Mouse (Mus musculus) ovary, postnatal 10 days (tissue): ENCODE results near the gene Arhgap15.

Experiments used
- DNase-seq: peaks from one replicate; pipeline ENCODE4 v3.0.0; 2022; ENCODE audit warnings: low spot score

Gene Arhgap15

DNA sequence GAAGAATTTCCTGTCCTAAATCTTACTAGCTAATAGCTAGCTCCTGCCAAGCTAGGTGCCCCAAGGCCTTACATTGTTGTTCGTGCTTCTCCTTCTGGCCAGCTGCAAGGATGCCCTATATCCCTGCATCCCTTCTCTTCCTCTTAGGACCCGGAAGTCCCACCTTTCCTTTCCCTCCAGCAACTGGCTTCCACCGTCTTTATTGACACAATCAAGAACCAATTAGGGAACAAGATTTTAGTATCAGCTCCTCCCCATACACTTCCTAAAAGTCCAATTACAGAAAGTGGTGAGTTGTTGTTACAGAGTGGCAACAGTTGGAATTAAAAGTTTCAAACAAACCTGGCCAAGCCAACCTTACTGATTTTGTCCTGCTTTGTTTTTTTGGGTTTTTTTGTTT is 183.1 kb downstream of the Arhgap15 start:
- no peak for DNase-seq

DNA sequence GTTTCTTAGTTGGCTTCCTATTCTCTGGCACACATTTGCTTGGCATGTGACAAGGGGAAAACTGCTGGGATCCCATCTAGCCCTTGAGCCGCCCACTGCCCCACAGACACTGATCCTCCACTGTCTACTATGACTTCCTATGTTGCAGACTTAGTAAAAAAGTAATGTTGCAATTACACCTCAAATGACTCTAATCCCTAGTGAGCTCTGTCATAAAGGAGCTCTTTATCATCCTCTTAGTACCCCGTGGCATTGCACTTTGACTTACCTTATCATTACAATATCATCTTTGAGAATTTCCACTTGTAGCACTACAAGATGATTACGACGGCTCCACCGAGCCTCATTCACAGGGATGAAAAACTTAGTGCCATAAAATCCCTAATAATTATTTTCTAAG is 190.6 kb downstream of the Arhgap15 start:
- no peak for DNase-seq

GRCm38 (mm10) chr2:43945679-43946078 is 197.1 kb downstream of the Arhgap15 start:
- no peak for DNase-seq

DNA sequence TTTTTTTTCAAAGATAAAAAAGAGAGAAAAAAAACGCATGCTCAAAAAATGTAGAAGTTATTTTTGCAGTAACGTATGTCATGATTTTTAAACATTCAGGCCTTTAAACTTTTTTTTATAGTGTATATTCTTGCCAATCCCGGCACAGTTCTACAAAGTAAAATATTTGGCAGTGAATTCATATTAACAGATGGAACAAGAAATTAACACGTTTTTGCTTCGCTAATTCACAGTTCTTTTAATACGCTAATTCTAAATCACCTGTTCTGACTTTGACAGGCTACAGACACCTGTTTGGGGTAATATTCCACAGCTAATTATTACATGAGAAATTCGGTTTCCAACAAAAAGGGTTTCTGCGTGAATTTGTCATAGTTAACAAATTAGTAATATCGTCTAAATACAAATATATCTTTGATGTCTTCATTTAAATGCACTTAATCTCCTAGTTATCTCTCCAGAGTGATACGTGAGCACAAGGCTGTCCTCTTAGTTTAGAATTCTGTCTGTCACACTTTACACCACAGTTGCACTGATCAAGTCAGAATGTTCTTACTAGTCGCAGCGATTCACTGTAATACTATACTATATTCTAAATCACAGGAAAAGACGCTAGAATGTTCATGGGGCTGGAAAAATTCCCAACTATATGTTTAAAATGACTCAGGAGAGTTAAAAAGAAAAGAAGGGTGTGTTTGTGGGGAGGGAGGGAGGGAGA is 201.3 kb downstream of the Arhgap15 start:
- DNase-seq: no peak

GRCm38 (mm10) chr2:43950741-43951140 is 202.1 kb downstream of the Arhgap15 start:
- DNase-seq: no peak

DNA sequence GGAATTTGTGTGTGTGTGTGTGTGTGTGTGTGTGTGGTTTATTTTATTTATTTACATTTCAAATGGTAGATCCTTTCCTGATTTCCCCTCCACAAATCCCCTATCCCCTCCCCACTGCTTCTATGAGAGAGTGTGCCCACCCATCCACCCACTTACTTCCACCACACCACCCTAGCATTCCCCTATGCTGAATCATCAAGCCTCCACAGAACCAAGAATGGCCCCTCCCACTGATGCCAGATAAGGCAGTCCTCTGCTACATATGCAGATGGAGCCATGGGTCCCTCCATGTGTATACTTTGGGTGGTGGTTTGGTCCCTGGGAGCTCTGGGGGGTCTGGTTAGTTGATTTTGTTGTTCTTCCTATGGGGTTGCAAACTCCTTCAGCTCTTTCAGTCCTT is 210.6 kb downstream of the Arhgap15 start:
- no peak for DNase-seq

- DNase-seq: no peak
These were observed 213.8 kb downstream of the Arhgap15 start for GRCm38 (mm10) chr2:43962466-43962865.

- no peak for DNase-seq
These were observed 220.0 kb downstream of the Arhgap15 start for GRCm38 (mm10) chr2:43968581-43968980.

GRCm38 (mm10) chr2:43977732-43978131 is 229.1 kb downstream of the Arhgap15 start:
- no peak for DNase-seq

- DNase-seq: no peak
These were observed 229.8 kb downstream of the Arhgap15 start for GRCm38 (mm10) chr2:43978177-43979013.

DNA sequence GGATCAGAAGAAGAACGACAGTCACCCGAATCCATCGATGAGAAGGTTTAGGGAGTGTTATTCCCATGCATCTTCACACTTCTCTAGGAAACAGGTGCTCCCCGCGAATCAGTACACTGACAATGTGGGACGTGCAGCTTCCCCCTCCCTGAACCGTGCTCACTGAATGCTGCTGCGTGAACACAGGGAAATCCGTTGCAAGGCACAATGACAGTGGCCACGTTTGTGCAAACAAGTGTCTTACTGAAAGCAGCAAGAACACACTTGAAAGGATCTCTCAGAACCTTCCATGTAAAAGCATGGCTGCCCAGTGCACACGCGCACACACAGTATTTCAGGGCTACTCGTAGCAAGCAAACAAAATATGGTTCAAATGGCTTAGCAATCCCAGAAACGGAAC is 237.4 kb downstream of the Arhgap15 start:
- no peak for DNase-seq

- no peak for DNase-seq
These were observed 239.3 kb downstream of the Arhgap15 start for GRCm38 (mm10) chr2:43987919-43988318.

DNA sequence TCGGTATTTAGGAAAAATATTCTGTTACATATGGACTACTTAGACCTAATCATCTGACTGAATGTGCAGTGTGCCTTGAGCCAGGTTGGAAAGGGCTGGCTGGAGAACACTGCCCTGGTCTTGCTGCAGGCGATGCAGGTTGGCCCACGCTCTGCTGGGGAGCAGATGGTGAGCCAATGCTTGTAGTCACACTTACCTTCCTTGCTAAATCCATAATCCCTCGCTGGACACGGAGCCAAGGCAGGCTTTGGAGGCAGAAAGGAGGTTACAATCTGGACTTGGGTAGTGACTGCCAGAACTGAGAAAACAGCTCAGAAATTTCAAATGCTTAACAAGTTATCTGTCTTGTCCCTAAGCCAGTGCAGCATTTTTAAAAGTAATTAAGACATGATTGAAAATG is 241.2 kb downstream of the Arhgap15 start:
- DNase-seq: no peak

GRCm38 (mm10) chr2:43992510-43992909 is 243.9 kb downstream of the Arhgap15 start:
- DNase-seq: no peak

DNA sequence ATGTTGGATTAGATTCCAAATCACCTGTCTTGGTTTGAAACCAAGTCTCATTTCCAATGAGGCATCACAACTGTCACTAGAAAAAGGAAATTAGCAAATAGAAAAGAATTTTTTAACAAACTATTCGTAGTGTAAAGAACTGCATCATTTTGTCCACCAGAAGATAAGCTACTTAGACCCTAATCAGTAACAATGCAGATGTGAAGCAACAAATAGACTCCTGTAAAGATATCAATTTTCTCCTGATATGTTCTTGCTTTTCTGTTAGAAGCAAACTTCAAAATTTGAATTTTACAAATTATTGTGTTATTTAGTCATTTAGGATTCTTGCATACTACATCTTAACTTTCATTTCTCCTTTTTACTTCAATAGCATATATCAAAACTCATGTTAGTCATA is 253.8 kb downstream of the Arhgap15 start:
- no peak for DNase-seq

DNA sequence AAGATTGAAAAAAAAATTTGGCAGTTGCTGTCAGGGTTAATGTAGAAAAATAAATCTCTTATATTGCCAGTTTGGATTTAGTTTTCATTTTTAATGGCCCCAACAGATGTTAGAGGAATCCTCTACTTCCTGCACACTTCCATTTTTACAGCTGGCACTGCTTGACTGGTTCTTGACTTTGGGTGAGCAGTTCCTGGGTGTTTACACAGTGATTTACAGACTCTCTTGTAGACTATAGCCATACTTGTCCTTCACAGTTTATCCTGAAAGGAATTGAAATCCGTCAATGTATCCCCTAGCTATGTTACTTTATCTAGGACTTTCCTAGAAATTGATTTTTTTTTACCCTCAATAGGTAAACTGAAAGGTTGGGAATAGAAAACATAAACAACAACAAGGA is 261.6 kb downstream of the Arhgap15 start:
- no peak for DNase-seq

- no peak for DNase-seq
These were observed 264.8 kb downstream of the Arhgap15 start for GRCm38 (mm10) chr2:44013388-44013787.

DNA sequence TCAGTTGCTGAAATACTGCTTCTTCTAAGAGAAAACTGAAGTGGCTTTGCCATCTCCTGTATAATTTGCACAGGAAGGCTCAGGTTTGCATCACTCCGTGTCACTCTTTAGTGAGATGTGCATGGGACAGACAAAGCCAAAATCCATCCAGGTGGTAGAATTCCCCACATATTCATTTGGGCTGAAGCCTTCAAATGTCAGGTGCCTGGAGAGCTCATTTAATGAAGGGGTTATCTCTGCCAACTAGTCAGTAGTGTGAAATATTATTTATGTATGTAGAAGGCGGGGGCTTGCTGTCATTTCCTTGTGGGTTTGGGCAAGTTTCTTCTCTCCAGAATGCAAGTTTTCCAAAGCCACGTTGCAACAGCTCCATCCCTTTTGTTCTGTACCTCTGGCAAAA is 268.1 kb downstream of the Arhgap15 start:
- DNase-seq: no peak

GRCm38 (mm10) chr2:44017405-44018026 is 268.9 kb downstream of the Arhgap15 start:
- no peak for DNase-seq

DNA sequence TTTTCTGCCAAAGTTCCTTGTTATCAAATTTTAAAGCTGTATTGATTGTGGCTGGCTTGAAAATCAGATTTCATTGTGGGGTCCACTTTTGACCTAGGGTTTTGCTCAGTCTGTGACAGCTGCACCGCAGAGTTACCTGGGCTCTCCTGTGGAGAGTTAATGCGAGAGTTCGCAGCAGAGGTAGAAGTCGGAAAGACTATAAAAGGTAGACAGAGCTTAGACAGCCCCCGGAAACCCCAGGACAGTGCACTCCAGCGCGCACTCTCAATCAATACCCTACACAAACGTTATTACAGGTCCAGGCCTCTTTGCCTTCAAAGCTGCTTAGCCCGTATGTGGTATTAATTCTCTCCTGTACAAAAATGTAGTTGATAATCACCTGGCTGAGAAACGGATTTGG is 269.4 kb downstream of the Arhgap15 start:
- DNase-seq: no peak

DNA sequence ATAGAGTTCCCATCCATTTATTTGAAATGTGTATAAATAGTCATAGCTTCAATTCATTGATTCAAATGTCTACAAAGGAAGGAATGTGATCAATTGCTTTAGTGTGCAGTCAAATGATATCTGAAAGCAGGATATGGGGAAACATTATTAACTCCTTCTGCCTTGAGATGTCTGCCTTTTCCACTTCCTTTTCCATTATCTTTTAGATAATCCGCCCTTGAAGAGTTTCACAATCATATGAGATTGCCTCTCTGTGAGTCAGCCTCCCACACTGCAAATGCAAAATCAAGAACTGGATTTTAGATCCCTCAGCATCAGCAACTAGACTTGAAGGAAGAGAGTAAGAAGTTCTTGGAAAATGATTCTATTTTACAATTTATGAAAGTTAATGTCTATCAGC is 276.1 kb downstream of the Arhgap15 start:
- no peak for DNase-seq

DNA sequence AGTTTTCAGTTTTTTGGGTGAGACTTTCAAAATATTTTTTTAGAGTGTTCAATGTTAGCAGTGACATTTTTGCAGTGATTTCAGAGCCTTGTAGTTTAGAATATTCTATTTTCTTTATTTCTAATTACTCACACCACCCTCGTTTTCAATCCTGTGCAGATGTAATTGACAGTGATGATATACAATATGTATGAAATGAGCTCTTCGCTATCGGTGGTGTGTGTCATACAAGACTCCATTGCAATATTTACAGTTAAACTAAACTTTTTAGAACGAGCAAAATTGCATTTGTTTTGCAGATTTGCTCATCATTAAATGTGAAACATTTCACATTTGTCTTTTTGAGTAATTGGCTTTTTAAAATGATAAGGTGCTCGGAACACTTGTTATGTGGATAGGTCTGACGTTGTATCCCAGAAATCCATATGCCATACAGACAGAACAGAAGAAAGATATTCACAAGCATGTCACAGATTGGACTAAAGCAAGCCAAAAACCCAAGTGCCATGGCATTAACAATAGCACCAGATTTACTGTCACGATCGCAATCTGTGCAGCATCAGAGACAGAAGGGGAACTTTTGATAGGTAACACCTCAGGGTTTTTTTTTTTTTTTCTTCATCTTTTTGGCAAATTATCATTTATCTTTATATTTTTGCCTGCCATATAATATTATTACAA is 280.6 kb downstream of the Arhgap15 start:
- DNase-seq: no peak
